Mouse (Mus musculus) adipose tissue, adult 10 weeks (tissue): Measurements from ENCODE around the gene Cops3. TPM values are rescaled to one million over a fixed set of nuclear protein-coding genes. Genes with fewer than 3 reads are reported as not detected.

Experiments used
- polyA plus RNA-seq: library from polyadenylated mRNA; stranded (reverse); fragments of 350-450 nt; fragmentation: Illumina TruSeq; extraction: RNeasy Lipid Tissue Mini Kit (QIAGEN cat#74804); gene quantifications from one replicate; pipeline ENCODE4 v1.2.3, GENCODE M21; 2014; ENCODE audit warnings: low read depth, low replicate concordance

The Cops3 gene
- polyA plus RNA-seq, result 62.5 TPM

GRCm38 (mm10) chr11:59839459-59840126 is at the start of gene Cops3:
Gene Cops3, minus strand, starts transcription at chr11:59839838.

GRCm38 (mm10) chr11:59839008-59839458 is 605 bp downstream of the Cops3 start, which contains the start of gene Nt5m:
Gene Nt5m, plus strand, starts transcription at chr11:59839447.

GRCm38 (mm10) chr11:59809670-59810474 is 29.8 kb downstream of the Cops3 start, which contains the start of gene Flcn:
Gene Flcn, minus strand, starts transcription at chr11:59810016.

GRCm38 (mm10) chr11:59787199-59787781 is 52.3 kb downstream of the Cops3 start, which contains the start of gene Pld6:
Gene Pld6, minus strand, starts transcription at chr11:59787645.

Other genes starting within 250 kb of the Cops3 start
- gene Olfr223, start 246.5 kb downstream of the Cops3 start, polyA plus RNA-seq, result not detected
- 164 TPM for gene Mprip, start 178.5 kb downstream of the Cops3 start, polyA plus RNA-seq
- gene Pld6, start 52.2 kb downstream of the Cops3 start, polyA plus RNA-seq, result 1.3 TPM
- 28.3 TPM for gene Flcn, start 29.8 kb downstream of the Cops3 start, polyA plus RNA-seq
- gene Nt5m, start 391 bp downstream of the Cops3 start, polyA plus RNA-seq, result 20.5 TPM
- 35.9 TPM for gene Med9, start 108.4 kb upstream of the Cops3 start, polyA plus RNA-seq
- 137 TPM for gene Rasd1, start 125.1 kb upstream of the Cops3 start, polyA plus RNA-seq
- 126 TPM for gene Pemt, start 206.7 kb upstream of the Cops3 start, polyA plus RNA-seq